Comparison of ENCODE assay signal across 10 mouse cellular contexts in genomic region chr2:5431309-5431708, GRCm38 (mm10).
DNase-seq lines count a peak whose midpoint lies in the region; ATAC-seq and TF ChIP-seq lines count a peak whose summit lies in the region.
"Had no signal": no experiment of that assay in that cellular context is flagged by ENCODE, and none has a peak within 500 bp of the region (broad histone marks: within the 10 kb centered on the region; RNA-seq: fewer than 3 reads in every experiment).

No protein-coding gene starts in this region.

- 60% methylated on average over 2 of the region's 2 CpGs for WGBS in hindbrain, embryonic 11.5 days
- 74% methylated on average over 2 of the region's 2 CpGs for WGBS in hindbrain, embryonic 16.5 days
- 65% methylated on average over 2 of the region's 2 CpGs for WGBS in bone marrow, adult 2 months
- 51% methylated on average over 2 of the region's 2 CpGs for WGBS in limb, embryonic 11.5 days

- no peak overlapping the region for H3K9ac ChIP-seq in hindbrain, embryonic 11.5 days (ENCODE audit: low read depth, low read length)
- no peak overlapping the region for H3K9ac ChIP-seq in hindbrain, embryonic 16.5 days (ENCODE audit: low read depth, low read length)
- H3K9ac ChIP-seq in limb, embryonic 11.5 days (ENCODE audit: low read length), result no peak overlapping the region
- H3K9ac ChIP-seq: embryonic facial prominence, embryonic 13.5 days; lung, embryonic 15.5 days had no signal

- no peaks in the 10 kb centered on the region for H3K4me1 ChIP-seq in hindbrain, embryonic 11.5 days (replicated peaks; ENCODE audit: control insufficient read depth, insufficient read depth, low read length)
- H3K4me1 ChIP-seq in hindbrain, embryonic 16.5 days (ENCODE audit: control insufficient read depth, insufficient read depth, low read depth, low read length), result peaks cover 5% of the 10 kb centered on the region; the same call in 1 of the 2 replicates
- no peaks in the 10 kb centered on the region; the same call in 1 of the 2 replicates for H3K4me1 ChIP-seq in bone marrow, adult 2 months (ENCODE audit: control insufficient read depth, insufficient read depth, low read length)
- H3K4me1 ChIP-seq in limb, embryonic 11.5 days (ENCODE audit: control insufficient read depth, insufficient read depth, low read length), result no peaks in the 10 kb centered on the region
- H3K4me1 ChIP-seq: embryonic facial prominence, embryonic 13.5 days; lung, embryonic 15.5 days had no signal

- no peak for TF ChIP-seq POLR2A in bone marrow, adult 2 months (IDR thresholded peaks at IDR 0.05; ENCODE audit: borderline replicate concordance, control insufficient read depth, low read depth, low read length)

- H3K36me3 ChIP-seq in hindbrain, embryonic 11.5 days (ENCODE audit: control insufficient read depth, insufficient read depth, low read length), result no peaks in the 10 kb centered on the region
- H3K36me3 ChIP-seq in hindbrain, embryonic 16.5 days (ENCODE audit: control insufficient read depth, insufficient read depth, low read length), result no peaks in the 10 kb centered on the region
- H3K36me3 ChIP-seq in limb, embryonic 11.5 days (ENCODE audit: control insufficient read depth, insufficient read depth, low read length), result no peaks in the 10 kb centered on the region
- H3K36me3 ChIP-seq: embryonic facial prominence, embryonic 13.5 days; lung, embryonic 15.5 days had no signal

- H3K4me3 ChIP-seq in hindbrain, embryonic 11.5 days (ENCODE audit: low read depth, low read length), result no peak overlapping the region
- no peak overlapping the region for H3K4me3 ChIP-seq in hindbrain, embryonic 16.5 days (ENCODE audit: low read length)
- no peak overlapping the region for H3K4me3 ChIP-seq in bone marrow, adult 2 months (replicated peaks; ENCODE audit: control insufficient read depth, low read depth, low read length)
- H3K4me3 ChIP-seq in limb, embryonic 11.5 days (ENCODE audit: low read depth, low read length), result no peak overlapping the region
- H3K4me3 ChIP-seq: embryonic facial prominence, embryonic 13.5 days; lung, embryonic 15.5 days had no signal

- H3K27ac ChIP-seq in hindbrain, embryonic 11.5 days (ENCODE audit: low read depth, low read length), result no peak overlapping the region
- H3K27ac ChIP-seq in hindbrain, embryonic 16.5 days (ENCODE audit: low read depth, low read length), result no peak overlapping the region
- no peak overlapping the region for H3K27ac ChIP-seq in bone marrow, adult 2 months (ENCODE audit: control insufficient read depth, insufficient read depth, low read depth, low read length, poor library complexity)
- no peak overlapping the region for H3K27ac ChIP-seq in limb, embryonic 11.5 days (replicated peaks; ENCODE audit: low read depth, low read length)
- H3K27ac ChIP-seq: embryonic facial prominence, embryonic 13.5 days; lung, embryonic 15.5 days had no signal

- peak; percentile 44 for DNase-seq in hindbrain, embryonic 11.5 days (ENCODE audit: low spot score)
- DNase-seq in B cell, adult 2 months, result peak; percentile 49 to 55
- peak; percentile 43 for DNase-seq in limb, embryonic 11.5 days (ENCODE audit: low spot score)
- DNase-seq in T-cell, adult 2 months (ENCODE audit: low spot score), result no peak
- no peak for DNase-seq in layer of hippocampus, adult 9-11 months
- DNase-seq in frontal cortex, postnatal 10 days (ENCODE audit: low spot score in 2 of 2), result no peak

- H3K27me3 ChIP-seq in hindbrain, embryonic 11.5 days (ENCODE audit: control insufficient read depth, insufficient read depth, low read length), result no peaks in the 10 kb centered on the region
- no peaks in the 10 kb centered on the region for H3K27me3 ChIP-seq in hindbrain, embryonic 16.5 days (replicated peaks; ENCODE audit: control insufficient read depth, insufficient read depth, low read length)
- no peaks in the 10 kb centered on the region for H3K27me3 ChIP-seq in limb, embryonic 11.5 days (ENCODE audit: control insufficient read depth, insufficient read depth, low read length)
- H3K27me3 ChIP-seq: embryonic facial prominence, embryonic 13.5 days; lung, embryonic 15.5 days had no signal

- H3K4me2 ChIP-seq in hindbrain, embryonic 11.5 days (replicated peaks; ENCODE audit: low read depth, low read length), result no peak overlapping the region
- H3K4me2 ChIP-seq in hindbrain, embryonic 16.5 days (ENCODE audit: low read length), result no peak overlapping the region
- no peak overlapping the region for H3K4me2 ChIP-seq in limb, embryonic 11.5 days (ENCODE audit: low read depth, severe bottlenecking)
- H3K4me2 ChIP-seq: embryonic facial prominence, embryonic 13.5 days; lung, embryonic 15.5 days had no signal

- peak; percentile 63 for TF ChIP-seq CTCF in bone marrow, adult 2 months (IDR thresholded peaks at IDR 0.05; ENCODE audit: control insufficient read depth, insufficient read depth, low read length)

- ATAC-seq in hindbrain, embryonic 11.5 days (ENCODE audit: low FRiP score), result no peak
- no peak for ATAC-seq in hindbrain, embryonic 16.5 days
- ATAC-seq in limb, embryonic 11.5 days (ENCODE audit: insufficient number of reproducible peaks, low FRiP score, low TSS enrichment, low read depth), result no peak

- H3K9me3 ChIP-seq in hindbrain, embryonic 11.5 days (ENCODE audit: control insufficient read depth, low read length), result no peaks in the 10 kb centered on the region
- no peaks in the 10 kb centered on the region for H3K9me3 ChIP-seq in hindbrain, embryonic 16.5 days (ENCODE audit: control insufficient read depth, low read length)
- H3K9me3 ChIP-seq in limb, embryonic 11.5 days (ENCODE audit: control insufficient read depth, low read length), result no peaks in the 10 kb centered on the region
- H3K9me3 ChIP-seq: embryonic facial prominence, embryonic 13.5 days; lung, embryonic 15.5 days had no signal

Comparison
In these comparisons a context has a peak if more than half of its experiments do, and no peak if none do; other contexts are left out.
1. DNase-seq: peak in hindbrain, embryonic 11.5 days (single experiment), B cell, adult 2 months (2 of 2) and limb, embryonic 11.5 days (single experiment); none in T-cell, adult 2 months (single experiment), layer of hippocampus, adult 9-11 months (single experiment) and frontal cortex, postnatal 10 days (0 of 2).